Mouse (Mus musculus): Measurements from ENCODE around the gene Cox6a1. TPM values are rescaled to one million over a fixed set of nuclear protein-coding genes. Genes with fewer than 3 reads are reported as not detected.
"Not testable (repeated sequence)": the region's sequence is repeated elsewhere in the genome, so short reads cannot be mapped to it uniquely, and the experiment has no call there.

Gene Cox6a1
- polyA plus RNA-seq, 1 experiment from 2014 or later = 1,284 TPM

GRCm38 (mm10) chr5:115313668-115313943 is 35.2 kb downstream of the Cox6a1 start:
- Histone ChIP-seq H3K36me3 (ENCODE audit: control insufficient read depth, insufficient read depth, low read length) (no peaks in the 10 kb centered on the region), H3K27me3 (ENCODE audit: control insufficient read depth, insufficient read depth, low read length) (no peaks in the 10 kb centered on the region), H3K27ac (ENCODE audit: low read depth, low read length) (no peak overlapping the region), H3K4me1 (ENCODE audit: control insufficient read depth, insufficient read depth, low read length) (peaks cover 18% of the 10 kb centered on the region), H3K9ac (replicated peaks; ENCODE audit: low read depth, low read length) (no peak overlapping the region), H3K4me2 (ENCODE audit: low read depth, low read length) (no peak overlapping the region), H3K4me3 (ENCODE audit: low read depth, low read length) (no peak overlapping the region), H3K9me3 (ENCODE audit: control insufficient read depth, low read length) (no peaks in the 10 kb centered on the region)
- no peak for ATAC-seq (ENCODE audit: low read depth)
- WGBS = 43% methylated on average over 5 of the region's 5 CpGs

GRCm38 (mm10) chr5:115312816-115313667 is 35.7 kb downstream of the Cox6a1 start:
- no peak overlapping the region for H3K27ac ChIP-seq (ENCODE audit: low read depth, low read length)
- ATAC-seq (ENCODE audit: low read depth) = no peak

DNA sequence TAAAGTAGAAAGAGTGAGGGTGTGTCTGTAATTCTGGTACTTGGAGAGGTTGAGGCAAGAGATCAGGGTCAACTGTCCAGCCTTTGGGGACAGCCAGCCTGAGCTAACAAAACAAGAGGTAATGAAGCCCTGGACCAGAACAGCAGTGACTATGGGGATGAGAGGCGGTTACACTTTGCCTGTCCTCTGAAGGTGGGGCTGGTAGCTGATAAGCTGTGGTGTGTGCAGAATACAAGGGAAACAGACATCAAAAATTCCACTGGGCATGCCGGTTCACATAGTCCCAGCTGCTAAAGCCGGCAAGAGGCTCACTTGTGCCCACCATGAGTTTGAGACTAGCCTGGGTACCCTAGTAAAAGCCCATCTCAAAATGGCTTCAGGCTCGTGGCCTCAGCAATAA is 36.4 kb downstream of the Cox6a1 start:
- ATAC-seq (ENCODE audit: low read depth) = no peak
- H3K9me3 ChIP-seq (ENCODE audit: control insufficient read depth, low read length) = no peaks in the 10 kb centered on the region
- H3K27ac ChIP-seq (ENCODE audit: low read depth, low read length) = no peak overlapping the region
- H3K27me3 ChIP-seq (ENCODE audit: control insufficient read depth, insufficient read depth, low read length) = no peaks in the 10 kb centered on the region
- H3K4me1 ChIP-seq (ENCODE audit: control insufficient read depth, insufficient read depth, low read length) = peaks cover 6% of the 10 kb centered on the region
- no peaks in the 10 kb centered on the region for H3K36me3 ChIP-seq (ENCODE audit: control insufficient read depth, insufficient read depth, low read length)
- H3K9ac ChIP-seq (replicated peaks; ENCODE audit: low read depth, low read length) = no peak overlapping the region
- H3K4me3 ChIP-seq (ENCODE audit: low read depth, low read length) = no peak overlapping the region
- WGBS = 87% methylated on average over 4 of the region's 4 CpGs
- H3K4me2 ChIP-seq (ENCODE audit: low read depth, low read length) = no peak overlapping the region

More at GRCm38 (mm10) chr5:115312816-115313667, 35.7 kb downstream of the Cox6a1 start:
- Histone ChIP-seq H3K36me3 (ENCODE audit: control insufficient read depth, insufficient read depth, low read length) (no peaks in the 10 kb centered on the region), H3K9ac (replicated peaks; ENCODE audit: low read depth, low read length) (no peak overlapping the region), H3K4me1 (ENCODE audit: control insufficient read depth, insufficient read depth, low read length) (peaks cover 13% of the 10 kb centered on the region), H3K9me3 (ENCODE audit: control insufficient read depth, low read length) (no peaks in the 10 kb centered on the region), H3K27me3 (ENCODE audit: control insufficient read depth, insufficient read depth, low read length) (no peaks in the 10 kb centered on the region), H3K4me3 (ENCODE audit: low read depth, low read length) (no peak overlapping the region), H3K4me2 (ENCODE audit: low read depth, low read length) (no peak overlapping the region)
- WGBS = 80% methylated on average over 10 of the region's 10 CpGs

- Histone ChIP-seq H3K4me2 (ENCODE audit: low read depth, low read length) (peak overlapping the region; percentile 75; the same call in 1 of the 2 replicates), H3K36me3 (ENCODE audit: control insufficient read depth, insufficient read depth, low read length) (peaks cover 11% of the 10 kb centered on the region), H3K4me1 (ENCODE audit: control insufficient read depth, insufficient read depth, low read length) (peaks cover 18% of the 10 kb centered on the region)
- not testable (repeated sequence) for H3K27ac ChIP-seq (ENCODE audit: low read depth, low read length); H3K9ac ChIP-seq (replicated peaks; ENCODE audit: low read depth, low read length); ATAC-seq (ENCODE audit: low read depth); H3K27me3 ChIP-seq (ENCODE audit: control insufficient read depth, insufficient read depth, low read length); H3K9me3 ChIP-seq (ENCODE audit: control insufficient read depth, low read length); H3K4me3 ChIP-seq (ENCODE audit: low read depth, low read length)
- 75% methylated on average over 3 of the region's 7 CpGs for WGBS
Measured at GRCm38 (mm10) chr5:115302190-115302589, 46.6 kb downstream of the Cox6a1 start.

- ATAC-seq (ENCODE audit: low read depth) = no peak
- Histone ChIP-seq H3K36me3 (ENCODE audit: control insufficient read depth, insufficient read depth, low read length) (peaks cover 13% of the 10 kb centered on the region), H3K27me3 (ENCODE audit: control insufficient read depth, insufficient read depth, low read length) (no peaks in the 10 kb centered on the region), H3K4me1 (ENCODE audit: control insufficient read depth, insufficient read depth, low read length) (peaks cover 18% of the 10 kb centered on the region), H3K9me3 (ENCODE audit: control insufficient read depth, low read length) (no peaks in the 10 kb centered on the region), H3K4me2 (ENCODE audit: low read depth, low read length) (peak overlapping the region; percentile 75), H3K9ac (replicated peaks; ENCODE audit: low read depth, low read length) (peak overlapping the region; percentile 57), H3K27ac (ENCODE audit: low read depth, low read length) (peak overlapping the region; percentile 64), H3K4me3 (ENCODE audit: low read depth, low read length) (peak overlapping the region; percentile 72)
- WGBS = 29% methylated on average over 13 of the region's 13 CpGs
Measured at GRCm38 (mm10) chr5:115301615-115302014, 47.2 kb downstream of the Cox6a1 start.

GRCm38 (mm10) chr5:115300792-115301614 is 47.8 kb downstream of the Cox6a1 start, which contains the start of gene Dynll1:
Gene Dynll1 (minus strand): TSS chr5:115300999.
- Histone ChIP-seq H3K27ac (ENCODE audit: low read depth, low read length) (peak within 1 kb of the TSS; percentile 87), H3K27me3 (ENCODE audit: control insufficient read depth, insufficient read depth, low read length) (no peaks in the 10 kb centered on the region), H3K9ac (replicated peaks; ENCODE audit: low read depth, low read length) (peak within 1 kb of the TSS; percentile 88), H3K4me1 (ENCODE audit: control insufficient read depth, insufficient read depth, low read length) (peaks cover 18% of the 10 kb centered on the region), H3K36me3 (ENCODE audit: control insufficient read depth, insufficient read depth, low read length) (peaks cover 19% of the 10 kb centered on the region), H3K4me2 (ENCODE audit: low read depth, low read length) (peak within 1 kb of the TSS; percentile 75), H3K4me3 (ENCODE audit: low read depth, low read length) (peak within 1 kb of the TSS; percentile 72), H3K9me3 (ENCODE audit: control insufficient read depth, low read length) (no peaks in the 10 kb centered on the region)
- under 1% methylated on average over 65 of the region's 66 CpGs for WGBS
- peak; percentile 97 for ATAC-seq (ENCODE audit: low read depth)

DNA sequence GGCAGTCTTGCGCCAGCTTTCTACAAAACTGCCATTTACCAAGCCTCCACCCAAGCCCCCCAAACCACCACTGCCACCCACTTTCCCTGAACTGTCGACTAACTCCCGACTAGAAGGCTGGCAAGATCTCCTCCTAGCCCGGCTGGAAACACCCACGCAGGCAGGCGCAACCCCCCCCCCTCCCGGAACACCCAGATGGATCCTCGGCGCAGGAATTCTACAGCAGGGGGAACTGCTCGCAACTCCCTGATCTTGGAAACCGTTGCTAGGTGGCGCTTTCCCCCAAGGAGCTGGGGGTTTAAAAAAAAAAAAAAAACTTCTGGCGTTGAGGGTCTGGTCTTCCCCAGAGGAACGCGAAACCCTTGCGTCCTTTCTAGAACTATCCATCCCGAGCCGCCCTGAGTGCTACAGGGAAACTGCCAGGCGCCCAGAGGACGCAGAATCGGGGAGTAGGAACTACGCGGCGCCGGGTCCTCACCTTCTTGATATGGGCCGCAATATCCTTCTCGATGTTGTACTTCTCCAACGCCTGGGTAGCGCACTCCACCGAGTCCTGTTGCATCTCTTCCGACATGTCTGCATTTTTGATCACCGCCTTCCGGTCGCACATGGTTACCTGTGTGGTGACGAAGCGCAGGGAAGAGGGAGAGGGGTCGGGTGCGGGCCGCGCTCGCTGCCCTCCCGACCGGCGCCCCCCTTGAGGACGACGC is 48.6 kb downstream of the Cox6a1 start:
- Histone ChIP-seq H3K27ac (ENCODE audit: low read depth, low read length) (peak overlapping the region; percentile 87), H3K27me3 (ENCODE audit: control insufficient read depth, insufficient read depth, low read length) (no peaks in the 10 kb centered on the region), H3K4me3 (ENCODE audit: low read depth, low read length) (peak overlapping the region; percentile 72), H3K9me3 (ENCODE audit: control insufficient read depth, low read length) (no peaks in the 10 kb centered on the region), H3K4me1 (ENCODE audit: control insufficient read depth, insufficient read depth, low read length) (peaks cover 18% of the 10 kb centered on the region), H3K9ac (replicated peaks; ENCODE audit: low read depth, low read length) (peak overlapping the region; percentile 88), H3K4me2 (ENCODE audit: low read depth, low read length) (peak overlapping the region; percentile 63), H3K36me3 (ENCODE audit: control insufficient read depth, insufficient read depth, low read length) (peaks cover 21% of the 10 kb centered on the region)
- under 1% methylated on average over 42 of the region's 46 CpGs for WGBS
- ATAC-seq (ENCODE audit: low read depth) = peak; percentile 39

DNA sequence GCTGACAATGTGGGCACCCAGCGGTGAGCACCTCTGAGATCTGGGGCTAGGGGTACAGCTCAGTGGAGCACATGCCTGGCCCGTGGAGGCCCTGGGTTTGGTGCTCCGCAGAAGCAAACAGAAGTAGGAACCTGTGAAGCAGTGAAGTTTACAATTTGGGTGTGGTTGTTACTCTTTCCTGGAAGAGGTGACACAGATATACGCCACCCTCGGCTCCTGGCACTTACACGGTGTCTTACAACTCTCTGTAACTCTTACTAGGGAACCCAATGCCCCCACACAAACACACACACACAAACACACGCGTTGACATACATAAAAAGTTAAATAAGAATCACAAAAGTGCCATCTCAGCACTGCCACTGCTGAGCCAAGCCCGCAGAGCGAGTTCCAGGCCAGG is 52.4 kb downstream of the Cox6a1 start:
- WGBS = 85% methylated on average over 10 of the region's 10 CpGs
- no peak for ATAC-seq (ENCODE audit: low read depth)
- no peak overlapping the region for H3K27ac ChIP-seq (ENCODE audit: low read depth, low read length)
- H3K36me3 ChIP-seq (ENCODE audit: control insufficient read depth, insufficient read depth, low read length) = peaks cover 37% of the 10 kb centered on the region
- peaks cover 11% of the 10 kb centered on the region for H3K4me1 ChIP-seq (ENCODE audit: control insufficient read depth, insufficient read depth, low read length)
- H3K27me3 ChIP-seq (ENCODE audit: control insufficient read depth, insufficient read depth, low read length) = no peaks in the 10 kb centered on the region
- no peak overlapping the region for H3K4me3 ChIP-seq (ENCODE audit: low read depth, low read length)
- no peak overlapping the region for H3K9ac ChIP-seq (replicated peaks; ENCODE audit: low read depth, low read length)
- H3K4me2 ChIP-seq (ENCODE audit: low read depth, low read length) = no peak overlapping the region
- no peaks in the 10 kb centered on the region for H3K9me3 ChIP-seq (ENCODE audit: control insufficient read depth, low read length)
